Mouse (Mus musculus) layer of hippocampus, postnatal 36 days (tissue): ENCODE data around the gene Trpm3. TPM values are rescaled to one million over a fixed set of nuclear protein-coding genes. Genes with fewer than 3 reads are reported as not detected.

ENCODE experiments used
- DNase-seq, 2 experiments: peaks; one replicate each; pipeline ENCODE4 v3.0.0; 2022
- total RNA-seq, 2 experiments: library from RNA; stranded (reverse); gene quantifications; 2 replicates each; pipeline ENCODE4 v1.2.3; 2021

Gene Trpm3
- total RNA-seq, 2 experiments from 2014 or later: 56.8 to 71.5 TPM

- peak in 1 of 2 experiments; percentile 8 for DNase-seq
Measured at GRCm38 (mm10) chr19:22754498-22754897, 615.7 kb downstream of the Trpm3 start.

GRCm38 (mm10) chr19:22758496-22758895 lies 619.6 kb downstream of the Trpm3 start:
- no peak for DNase-seq

- DNase-seq: no peak
Measured at GRCm38 (mm10) chr19:22768242-22768641, 629.4 kb downstream of the Trpm3 start.

- DNase-seq: no peak
Measured at GRCm38 (mm10) chr19:22775191-22775695, 636.4 kb downstream of the Trpm3 start.

- no peak for DNase-seq
Measured at GRCm38 (mm10) chr19:22780192-22780843, 641.5 kb downstream of the Trpm3 start.

GRCm38 (mm10) chr19:22781579-22781978 lies 642.7 kb downstream of the Trpm3 start:
- DNase-seq: no peak

GRCm38 (mm10) chr19:22783745-22784144 lies 644.9 kb downstream of the Trpm3 start:
- no peak for DNase-seq

GRCm38 (mm10) chr19:22789753-22790152 lies 650.9 kb downstream of the Trpm3 start:
- DNase-seq: no peak

GRCm38 (mm10) chr19:22796996-22797395 lies 658.1 kb downstream of the Trpm3 start:
- peak; percentile 22 to 29 for DNase-seq

- no peak for DNase-seq
Measured at GRCm38 (mm10) chr19:22800471-22800870, 661.6 kb downstream of the Trpm3 start.

- no peak for DNase-seq
Measured at GRCm38 (mm10) chr19:22803396-22803795, 664.5 kb downstream of the Trpm3 start.

- no peak for DNase-seq
Measured at GRCm38 (mm10) chr19:22804311-22804710, 665.5 kb downstream of the Trpm3 start.

- DNase-seq: no peak
Measured at GRCm38 (mm10) chr19:22810247-22810646, 671.4 kb downstream of the Trpm3 start.

GRCm38 (mm10) chr19:22821741-22822140 lies 682.9 kb downstream of the Trpm3 start:
- no peak for DNase-seq

GRCm38 (mm10) chr19:22823491-22823981 lies 684.7 kb downstream of the Trpm3 start:
- DNase-seq: no peak

- DNase-seq: no peak
Measured at GRCm38 (mm10) chr19:22825812-22826211, 687.0 kb downstream of the Trpm3 start.

- DNase-seq: no peak
Measured at GRCm38 (mm10) chr19:22828198-22828742, 689.4 kb downstream of the Trpm3 start.

- no peak for DNase-seq
Measured at GRCm38 (mm10) chr19:22841081-22842040, 702.5 kb downstream of the Trpm3 start.

- no peak for DNase-seq
Measured at GRCm38 (mm10) chr19:22842697-22843096, 703.9 kb downstream of the Trpm3 start.

- DNase-seq: peak; percentile 13 to 20
Measured at GRCm38 (mm10) chr19:22847696-22848095, 708.9 kb downstream of the Trpm3 start.

- DNase-seq: no peak
Measured at GRCm38 (mm10) chr19:22848251-22848650, 709.4 kb downstream of the Trpm3 start.

GRCm38 (mm10) chr19:22848783-22849576 lies 710.1 kb downstream of the Trpm3 start:
- DNase-seq: no peak
